Mouse (Mus musculus): ENCODE data around the gene Sh3d19.

DNA sequence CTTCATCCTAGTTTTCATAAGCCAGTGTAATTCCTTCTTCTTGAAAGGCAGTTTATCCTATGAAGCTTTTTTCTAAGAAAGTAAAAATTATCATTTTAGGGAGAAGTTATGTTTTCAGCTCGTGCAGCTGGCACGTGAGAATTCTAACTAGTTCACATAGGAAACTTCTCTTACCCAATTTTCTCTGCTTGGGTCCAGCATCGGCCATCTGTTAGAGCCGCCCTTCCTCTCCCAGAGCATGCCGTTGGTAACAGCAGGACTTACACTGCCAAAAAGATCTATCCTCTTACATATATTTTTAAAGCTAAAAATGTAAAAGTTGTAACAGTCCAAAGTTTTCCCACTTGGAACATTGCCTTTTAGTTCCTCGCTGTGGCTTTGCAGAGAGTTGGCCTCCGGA lies 138.2 kb downstream of the Sh3d19 start:
- no peak for TF ChIP-seq CTCF (IDR thresholded peaks at IDR 0.05; ENCODE audit: insufficient read depth, low read depth, low read length)
- TF ChIP-seq POLR2A (IDR thresholded peaks at IDR 0.05; ENCODE audit: insufficient read depth, low read depth, low read length), result no peak
